Mouse (Mus musculus): Measurements from ENCODE around the gene Ccnc. TPM values are rescaled to one million over a fixed set of nuclear protein-coding genes. Genes with fewer than 3 reads are reported as not detected.

Ccnc gene
- polyA plus RNA-seq, 1 experiment from 2014 or later = 80.0 TPM

GRCm38 (mm10) chr4:21758860-21759259 lies 31.4 kb downstream of the Ccnc start:
- no peak overlapping the region for H3K4me2 ChIP-seq (ENCODE audit: low read length)
- no peaks in the 10 kb centered on the region for H3K27me3 ChIP-seq (ENCODE audit: control insufficient read depth, insufficient read depth, low read length)
- H3K9ac ChIP-seq (replicated peaks; ENCODE audit: low read length) = no peak overlapping the region
- H3K4me1 ChIP-seq (ENCODE audit: control insufficient read depth, insufficient read depth, low read length) = no peaks in the 10 kb centered on the region
- 61% methylated on average over 1 of the region's 1 CpGs for WGBS
- H3K27ac ChIP-seq (replicated peaks; ENCODE audit: low read depth, low read length) = no peak overlapping the region
- no peak for ATAC-seq (ENCODE audit: low FRiP score, low TSS enrichment)
- no peak overlapping the region for H3K4me3 ChIP-seq (replicated peaks; ENCODE audit: low read depth, low read length)
- no peaks in the 10 kb centered on the region for H3K9me3 ChIP-seq (ENCODE audit: control insufficient read depth, low read length)
- peaks cover 14% of the 10 kb centered on the region; the same call in 1 of the 2 replicates for H3K36me3 ChIP-seq (ENCODE audit: control insufficient read depth, insufficient read depth, low read length)
- DNase-seq = no peak

- WGBS = 89% methylated on average over 9 of the region's 9 CpGs
- H3K27me3 ChIP-seq (ENCODE audit: control insufficient read depth, insufficient read depth, low read length) = no peaks in the 10 kb centered on the region
- DNase-seq (peak; percentile 8), ATAC-seq (ENCODE audit: low FRiP score, low TSS enrichment) (no peak)
- no peak overlapping the region for H3K9ac ChIP-seq (replicated peaks; ENCODE audit: low read length)
- H3K9me3 ChIP-seq (ENCODE audit: control insufficient read depth, low read length) = no peaks in the 10 kb centered on the region
- H3K4me1 ChIP-seq (ENCODE audit: control insufficient read depth, insufficient read depth, low read length) = peaks cover 6% of the 10 kb centered on the region; the same call in 1 of the 2 replicates
- H3K27ac ChIP-seq (replicated peaks; ENCODE audit: low read depth, low read length) = no peak overlapping the region
- H3K36me3 ChIP-seq (ENCODE audit: control insufficient read depth, insufficient read depth, low read length) = peaks cover 14% of the 10 kb centered on the region; the same call in 1 of the 2 replicates
- H3K4me2 ChIP-seq (ENCODE audit: low read length) = no peak overlapping the region
- no peak overlapping the region for H3K4me3 ChIP-seq (replicated peaks; ENCODE audit: low read depth, low read length)
Observed at GRCm38 (mm10) chr4:21761416-21762160, 34.1 kb downstream of the Ccnc start.

- 89% methylated on average over 4 of the region's 4 CpGs for WGBS
- no peak overlapping the region for H3K4me3 ChIP-seq (replicated peaks; ENCODE audit: low read depth, low read length)
- no peaks in the 10 kb centered on the region for H3K27me3 ChIP-seq (ENCODE audit: control insufficient read depth, insufficient read depth, low read length)
Observed at GRCm38 (mm10) chr4:21763827-21764226, 36.3 kb downstream of the Ccnc start.

GRCm38 (mm10) chr4:21766171-21766862 lies 38.8 kb downstream of the Ccnc start:
- Histone ChIP-seq H3K4me1 (ENCODE audit: control insufficient read depth, insufficient read depth, low read length) (peaks cover 6% of the 10 kb centered on the region; the same call in 1 of the 2 replicates), H3K27me3 (ENCODE audit: control insufficient read depth, insufficient read depth, low read length) (no peaks in the 10 kb centered on the region), H3K27ac (replicated peaks; ENCODE audit: low read depth, low read length) (peak overlapping the region; percentile 75), H3K9me3 (ENCODE audit: control insufficient read depth, low read length) (no peaks in the 10 kb centered on the region), H3K36me3 (ENCODE audit: control insufficient read depth, insufficient read depth, low read length) (no peaks in the 10 kb centered on the region), H3K4me3 (replicated peaks; ENCODE audit: low read depth, low read length) (peak overlapping the region; percentile 69), H3K4me2 (ENCODE audit: low read length) (peak overlapping the region; percentile 74), H3K9ac (replicated peaks; ENCODE audit: low read length) (peak overlapping the region; percentile 74)
- 16% methylated on average over 14 of the region's 14 CpGs for whole genome bisulfite sequencing
- DNase-seq (peak; percentile 41), ATAC-seq (ENCODE audit: low FRiP score, low TSS enrichment) (peak; percentile 43)

More at GRCm38 (mm10) chr4:21763827-21764226, 36.3 kb downstream of the Ccnc start:
- peaks cover 6% of the 10 kb centered on the region; the same call in 1 of the 2 replicates for H3K4me1 ChIP-seq (ENCODE audit: control insufficient read depth, insufficient read depth, low read length)
- H3K9me3 ChIP-seq (ENCODE audit: control insufficient read depth, low read length) = no peaks in the 10 kb centered on the region
- H3K9ac ChIP-seq (replicated peaks; ENCODE audit: low read length) = no peak overlapping the region
- H3K36me3 ChIP-seq (ENCODE audit: control insufficient read depth, insufficient read depth, low read length) = peaks cover 5% of the 10 kb centered on the region; the same call in 1 of the 2 replicates
- ATAC-seq (ENCODE audit: low FRiP score, low TSS enrichment) = no peak
- no peak for DNase-seq
- H3K27ac ChIP-seq (replicated peaks; ENCODE audit: low read depth, low read length) = no peak overlapping the region
- no peak overlapping the region for H3K4me2 ChIP-seq (ENCODE audit: low read length)

- H3K27me3 ChIP-seq (ENCODE audit: control insufficient read depth, insufficient read depth, low read length) = no peaks in the 10 kb centered on the region
- peak within 1 kb of the TSS; percentile 74 for H3K4me2 ChIP-seq (ENCODE audit: low read length)
- under 1% methylated on average over 17 of the region's 17 CpGs for WGBS
- H3K36me3 ChIP-seq (ENCODE audit: control insufficient read depth, insufficient read depth, low read length) = no peaks in the 10 kb centered on the region
- peak within 1 kb of the TSS; percentile 69 for H3K4me3 ChIP-seq (replicated peaks; ENCODE audit: low read depth, low read length)
- peak within 1 kb of the TSS; percentile 75 for H3K27ac ChIP-seq (replicated peaks; ENCODE audit: low read depth, low read length)
- ATAC-seq (ENCODE audit: low FRiP score, low TSS enrichment) (peak; percentile 94), DNase-seq (peak; percentile 92)
- peak within 1 kb of the TSS; percentile 74 for H3K9ac ChIP-seq (replicated peaks; ENCODE audit: low read length)
- peaks cover 6% of the 10 kb centered on the region; the same call in 1 of the 2 replicates for H3K4me1 ChIP-seq (ENCODE audit: control insufficient read depth, insufficient read depth, low read length)
- no peaks in the 10 kb centered on the region for H3K9me3 ChIP-seq (ENCODE audit: control insufficient read depth, low read length)
Observed at GRCm38 (mm10) chr4:21766863-21767304, 39.4 kb downstream of the Ccnc start, which contains the start of the genes Usp45 and Tstd3. Gene Usp45, plus strand, starts transcription at chr4:21767156. Gene Tstd3, minus strand, starts transcription at chr4:21767212.

- Histone ChIP-seq H3K4me3 (replicated peaks; ENCODE audit: low read depth, low read length) (no peak overlapping the region), H3K4me2 (ENCODE audit: low read length) (no peak overlapping the region), H3K36me3 (ENCODE audit: control insufficient read depth, insufficient read depth, low read length) (no peaks in the 10 kb centered on the region), H3K4me1 (ENCODE audit: control insufficient read depth, insufficient read depth, low read length) (peaks cover 3% of the 10 kb centered on the region; the same call in 1 of the 2 replicates), H3K9ac (replicated peaks; ENCODE audit: low read length) (no peak overlapping the region), H3K9me3 (ENCODE audit: control insufficient read depth, low read length) (no peaks in the 10 kb centered on the region), H3K27ac (replicated peaks; ENCODE audit: low read depth, low read length) (no peak overlapping the region), H3K27me3 (ENCODE audit: control insufficient read depth, insufficient read depth, low read length) (no peaks in the 10 kb centered on the region)
- DNase-seq (no peak), ATAC-seq (ENCODE audit: low FRiP score, low TSS enrichment) (no peak)
- 88% methylated on average over 1 of the region's 1 CpGs for WGBS
Observed at GRCm38 (mm10) chr4:21771064-21771463, 43.6 kb downstream of the Ccnc start.

GRCm38 (mm10) chr4:21772306-21772705 lies 44.8 kb downstream of the Ccnc start:
- no peak overlapping the region for H3K4me2 ChIP-seq (ENCODE audit: low read length)
- H3K27ac ChIP-seq (replicated peaks; ENCODE audit: low read depth, low read length) = no peak overlapping the region
- H3K4me1 ChIP-seq (ENCODE audit: control insufficient read depth, insufficient read depth, low read length) = 0 out of 2 replicates have a peak, but pooled peaks cover 6% of the 10 kb centered on the region
- no peaks in the 10 kb centered on the region for H3K9me3 ChIP-seq (ENCODE audit: control insufficient read depth, low read length)
- WGBS = 96% methylated on average over 1 of the region's 1 CpGs
- DNase-seq = no peak
- no peaks in the 10 kb centered on the region for H3K36me3 ChIP-seq (ENCODE audit: control insufficient read depth, insufficient read depth, low read length)
- ATAC-seq (ENCODE audit: low FRiP score, low TSS enrichment) = no peak
- H3K9ac ChIP-seq (replicated peaks; ENCODE audit: low read length) = no peak overlapping the region
- no peaks in the 10 kb centered on the region for H3K27me3 ChIP-seq (ENCODE audit: control insufficient read depth, insufficient read depth, low read length)
- no peak overlapping the region for H3K4me3 ChIP-seq (replicated peaks; ENCODE audit: low read depth, low read length)

- Histone ChIP-seq H3K9ac (replicated peaks; ENCODE audit: low read length) (peak overlapping the region; percentile 82), H3K9me3 (ENCODE audit: control insufficient read depth, low read length) (no peaks in the 10 kb centered on the region), H3K4me1 (ENCODE audit: control insufficient read depth, insufficient read depth, low read length) (0 out of 2 replicates have a peak, but pooled peaks cover 8% of the 10 kb centered on the region), H3K4me3 (replicated peaks; ENCODE audit: low read depth, low read length) (peak overlapping the region; percentile 82), H3K4me2 (ENCODE audit: low read length) (peak overlapping the region; percentile 69), H3K27me3 (ENCODE audit: control insufficient read depth, insufficient read depth, low read length) (no peaks in the 10 kb centered on the region), H3K27ac (replicated peaks; ENCODE audit: low read depth, low read length) (0 out of 2 replicates have a peak overlapping the region, but pooled peaks have one; percentile 52), H3K36me3 (ENCODE audit: control insufficient read depth, insufficient read depth, low read length) (0 out of 2 replicates have a peak, but pooled peaks cover 3% of the 10 kb centered on the region)
- under 1% methylated on average over 46 of the region's 46 CpGs for WGBS
- ATAC-seq (ENCODE audit: low FRiP score, low TSS enrichment) (peak; percentile 97), DNase-seq (peak; percentile 97)
Observed at GRCm38 (mm10) chr4:21776091-21776945, 48.8 kb downstream of the Ccnc start.
